Mouse (Mus musculus): ENCODE data around the gene Kazn.

DNA sequence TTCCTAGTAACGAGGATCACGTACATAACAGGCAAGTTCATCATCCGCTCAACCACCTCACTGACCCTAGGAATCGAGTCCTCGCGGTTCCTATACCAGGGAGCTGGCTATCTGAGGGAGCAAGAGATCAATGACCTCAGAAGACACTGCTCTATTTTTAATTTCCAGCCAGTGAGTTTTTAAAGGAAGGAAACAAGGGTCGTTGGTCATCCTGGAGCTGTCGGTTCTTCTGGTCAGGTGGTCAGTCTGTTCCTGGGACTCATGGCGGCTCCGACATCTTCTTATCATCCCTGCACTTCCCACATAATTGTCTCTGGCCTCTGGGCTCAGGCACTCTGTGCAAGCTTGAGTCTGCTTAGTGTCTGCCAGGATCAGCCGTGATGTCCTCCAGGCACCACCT is 144.8 kb downstream of the Kazn start:
- no peak for TF ChIP-seq GATA1 (IDR thresholded peaks at IDR 0.05; ENCODE audit: borderline replicate concordance, low read length)
- no peak for TF ChIP-seq FLI1 (IDR thresholded peaks at IDR 0.05; ENCODE audit: low read length)

Measured in megakaryocyte, embryonic 14.5 days (primary cell).